Mouse (Mus musculus) cerebellum, adult 2 months (tissue): Measurements from ENCODE around the gene Hoxa9.

Source experiments
- CTCF ChIP-seq: fragments of 200-500 bp; IDR thresholded peaks from 2 replicates; pipeline ENCODE4 v1.5.1; 2011; ENCODE audit warnings: low read depth, mild to moderate bottlenecking, control low read depth, low read length, moderate library complexity, borderline replicate concordance; ENCODE audit not compliant: insufficient read depth
- POLR2A ChIP-seq: fragments of 200-500 bp; IDR thresholded peaks from 2 replicates; pipeline ENCODE4 v1.6.1; 2011; ENCODE audit warnings: low read length, control low read depth, borderline replicate concordance; ENCODE audit not compliant: insufficient read depth

DNA sequence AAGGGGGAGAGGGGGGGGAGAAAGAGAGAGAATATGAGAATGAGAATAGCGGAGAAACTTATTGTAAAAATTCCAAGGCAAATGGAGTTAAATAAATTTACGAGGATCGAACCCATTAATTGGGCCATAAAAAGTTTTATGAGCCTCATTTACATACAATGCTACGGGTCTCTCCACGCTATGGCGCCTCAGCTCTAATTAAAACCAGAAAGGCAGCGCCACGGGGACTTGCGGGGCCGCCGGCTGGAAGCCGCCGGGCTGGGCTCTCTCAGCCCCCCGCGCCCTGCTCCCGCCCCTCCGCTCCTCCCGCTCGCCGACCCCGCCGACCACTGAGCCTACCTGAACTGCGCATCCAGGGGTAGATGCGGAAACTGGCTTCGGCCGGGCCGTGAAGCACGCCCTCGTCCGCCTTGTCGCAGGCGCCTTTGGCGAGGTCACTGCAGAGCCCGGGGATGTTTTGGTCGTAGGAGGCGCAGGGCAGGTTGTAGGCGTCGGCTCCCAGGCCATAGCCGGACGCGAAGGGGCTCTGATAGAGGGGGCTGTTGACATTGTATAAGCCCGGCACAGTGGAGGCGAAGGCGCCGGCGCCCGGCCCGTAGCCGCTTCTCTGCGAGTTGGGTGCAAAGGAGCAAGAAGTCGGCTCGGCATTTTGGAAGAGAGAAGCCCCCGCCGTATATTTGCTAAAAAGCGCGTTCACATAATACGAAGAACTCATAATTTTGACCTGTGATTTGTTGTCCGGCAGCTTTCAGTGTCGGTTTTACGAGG, 14.0 kb downstream of the Hoxa9 start:
- TF ChIP-seq CTCF (no peak), POLR2A (no peak)
